Mouse (Mus musculus) cerebellum, adult 2 months (tissue): ENCODE data around the gene Prrg2. TPM values are rescaled to one million over a fixed set of nuclear protein-coding genes. Genes with fewer than 3 reads are reported as not detected.

Experiments
- DNase-seq, 2 experiments: peaks; one replicate each; pipeline ENCODE4 v3.0.0; 2021
- H3K27ac ChIP-seq: fragments of 200-500 bp; 2 replicates; pipeline ENCODE4 v1.5.1; 2012; ENCODE audit warnings: low read length, control low read depth, inconsistent platforms; ENCODE audit not compliant: insufficient read depth
- H3K27me3 ChIP-seq: fragments of 200-500 bp; 2 replicates; pipeline ENCODE4 v1.6.1; 2012; ENCODE audit warnings: inconsistent platforms, mild to moderate bottlenecking, low read length, moderate library complexity; ENCODE audit not compliant: control insufficient read depth, insufficient read depth
- H3K4me1 ChIP-seq: fragments of 200-500 bp; 2 replicates; pipeline ENCODE4 v1.6.1; 2011; ENCODE audit warnings: low read length; ENCODE audit not compliant: control insufficient read depth, insufficient read depth
- H3K4me3 ChIP-seq: fragments of 200-500 bp; replicated peaks from 2 replicates; pipeline ENCODE3; 2011; ENCODE audit warnings: mild to moderate bottlenecking, low read depth, low read length, control low read depth; ENCODE audit not compliant: insufficient read depth
- CTCF ChIP-seq: fragments of 200-500 bp; IDR thresholded peaks from 2 replicates; pipeline ENCODE4 v1.5.1; 2011; ENCODE audit warnings: low read depth, mild to moderate bottlenecking, control low read depth, low read length, moderate library complexity, borderline replicate concordance; ENCODE audit not compliant: insufficient read depth
- POLR2A ChIP-seq: fragments of 200-500 bp; IDR thresholded peaks from 2 replicates; pipeline ENCODE4 v1.6.1; 2011; ENCODE audit warnings: low read length, control low read depth, borderline replicate concordance; ENCODE audit not compliant: insufficient read depth
- WGBS: fragments of 180-500 bp; shearing (Covaris S2); methylation state at CpG from one replicate; pipeline ENCODE4 v1.1.7; 2018; 5-methylcytosine and 5-hydroxymethylcytosine counted together
- polyA plus RNA-seq: library from polyadenylated mRNA; depleted of rRNA; stranded (reverse); fragments of >200 nt; gene quantifications from 2 replicates; pipeline ENCODE4 v1.2.3, GENCODE M21; 2012

Gene Prrg2
- polyA plus RNA-seq, 1 experiment: 23.7 TPM

- 68% methylated on average over 10 of the region's 10 CpGs for WGBS
- no peak for DNase-seq
- no peak for TF ChIP-seq CTCF
- no peak for TF ChIP-seq POLR2A
- no peaks in the 10 kb centered on the region for H3K4me1 ChIP-seq
- H3K27ac ChIP-seq: no peak overlapping the region
- no peaks in the 10 kb centered on the region for H3K27me3 ChIP-seq
- H3K4me3 ChIP-seq: no peak overlapping the region
Observed at GRCm38 (mm10) chr7:45058607-45059571, 3.6 kb downstream of the Prrg2 start.

- Histone ChIP-seq H3K27ac (no peak overlapping the region), H3K4me3 (no peak overlapping the region), H3K4me1 (no peaks in the 10 kb centered on the region), H3K27me3 (no peaks in the 10 kb centered on the region)
- TF ChIP-seq CTCF (no peak), POLR2A (no peak)
- DNase-seq: no peak
Observed at GRCm38 (mm10) chr7:45056972-45057348, 5.5 kb downstream of the Prrg2 start.

GRCm38 (mm10) chr7:45056329-45056971 lies 6.0 kb downstream of the Prrg2 start:
- TF ChIP-seq POLR2A (no peak), CTCF (no peak)
- Histone ChIP-seq H3K27ac (no peak overlapping the region), H3K27me3 (no peaks in the 10 kb centered on the region), H3K4me1 (peaks cover 2% of the 10 kb centered on the region; the same call in 1 of the 2 replicates), H3K4me3 (no peak overlapping the region)
- WGBS: 47% methylated on average over 14 of the region's 14 CpGs
- no peak for DNase-seq

- Histone ChIP-seq H3K4me1 (peaks cover 3% of the 10 kb centered on the region), H3K27ac (peak overlapping the region; percentile 84), H3K27me3 (no peaks in the 10 kb centered on the region), H3K4me3 (peak overlapping the region; percentile 70)
- peak; percentile 72; the same call in 1 of the 2 replicates for TF ChIP-seq POLR2A
- no peak for TF ChIP-seq CTCF
- peak; percentile 92 to 98 for DNase-seq
- under 1% methylated on average over 33 of the region's 33 CpGs for WGBS
Observed at GRCm38 (mm10) chr7:45053931-45054510, 8.5 kb downstream of the Prrg2 start.

- WGBS: under 1% methylated on average over 42 of the region's 59 CpGs
- Histone ChIP-seq H3K27ac (peak overlapping the region; percentile 98), H3K4me3 (peak overlapping the region; percentile 70), H3K27me3 (no peaks in the 10 kb centered on the region), H3K4me1 (peaks cover 6% of the 10 kb centered on the region)
- DNase-seq: peak; percentile 79 to 84
- no peak for TF ChIP-seq CTCF
- peak; percentile 54 for TF ChIP-seq POLR2A
Observed at GRCm38 (mm10) chr7:45053117-45053930, 9.2 kb downstream of the Prrg2 start.

- peak within 1 kb of the TSS; percentile 98 for H3K27ac ChIP-seq
- peak within 1 kb of the TSS; percentile 70 for H3K4me3 ChIP-seq
- H3K27me3 ChIP-seq: no peaks in the 10 kb centered on the region
- WGBS: 0% methylated on average over 4 of the region's 18 CpGs
- DNase-seq: no peak
- peaks cover 9% of the 10 kb centered on the region for H3K4me1 ChIP-seq
- TF ChIP-seq POLR2A (no peak), CTCF (no peak)
Observed at GRCm38 (mm10) chr7:45052862-45053116, 9.7 kb downstream of the Prrg2 start, which contains the start of gene Prr12. Prr12 (minus strand) TSS chr7:45052881.

GRCm38 (mm10) chr7:45052181-45052861 lies 10.2 kb downstream of the Prrg2 start:
- TF ChIP-seq POLR2A (no peak), CTCF (no peak)
- WGBS: 1% methylated on average over 38 of the region's 38 CpGs
- peaks cover 9% of the 10 kb centered on the region for H3K4me1 ChIP-seq
- H3K27me3 ChIP-seq: no peaks in the 10 kb centered on the region
- peak overlapping the region; percentile 70 for H3K4me3 ChIP-seq
- DNase-seq: peak; percentile 61 to 66
- H3K27ac ChIP-seq: peak overlapping the region; percentile 79
